Mouse (Mus musculus) liver, embryonic 12.5 days (tissue): Measurements from ENCODE around the gene Kif13a. TPM values are rescaled to one million over a fixed set of nuclear protein-coding genes. Genes with fewer than 3 reads are reported as not detected.

ENCODE experiments used
- ATAC-seq: fragments of 200-750 bp; cut with Nextera tagmentation; 2 replicates; pipeline ENCODE4 v1.8.0; 2017; ENCODE audit warnings: moderate number of reproducible peaks, mild to moderate bottlenecking, moderate library complexity
- H3K27ac ChIP-seq: fragments of 300-500 bp; sonication (generic); 2 replicates; pipeline ENCODE4 v1.5.1; 2016; ENCODE audit warnings: mild to moderate bottlenecking
- H3K27me3 ChIP-seq: fragments of 300-500 bp; sonication (generic); replicated peaks from 2 replicates; pipeline ENCODE4 v1.6.1; 2016; ENCODE audit warnings: mild to moderate bottlenecking, moderate library complexity
- H3K36me3 ChIP-seq: fragments of 300-500 bp; sonication (generic); 2 replicates; pipeline ENCODE4 v1.6.1; 2016; ENCODE audit warnings: mild to moderate bottlenecking, moderate library complexity
- H3K4me1 ChIP-seq: fragments of 300-500 bp; sonication (generic); 2 replicates; pipeline ENCODE4 v1.6.1; 2016
- H3K4me2 ChIP-seq: fragments of 300-500 bp; sonication (generic); 2 replicates; pipeline ENCODE4 v1.6.1; 2016; ENCODE audit warnings: mild to moderate bottlenecking, moderate library complexity
- H3K4me3 ChIP-seq: fragments of 300-500 bp; sonication (generic); 2 replicates; pipeline ENCODE4 v1.5.1; 2016; ENCODE audit warnings: mild to moderate bottlenecking, moderate library complexity
- H3K9ac ChIP-seq: fragments of 300-500 bp; sonication (generic); 2 replicates; pipeline ENCODE4 v1.6.1; 2016; ENCODE audit warnings: mild to moderate bottlenecking, moderate library complexity
- H3K9me3 ChIP-seq: fragments of 300-500 bp; sonication (generic); replicated peaks from 2 replicates; pipeline ENCODE4 v1.6.1; 2016; ENCODE audit warnings: mild to moderate bottlenecking, moderate library complexity
- WGBS: fragments of 180-500 bp; shearing (Covaris S2); methylation state at CpG from one replicate; pipeline ENCODE4 v1.1.7; 2016; ENCODE audit not compliant: insufficient replicate concordance; 5-methylcytosine and 5-hydroxymethylcytosine counted together
- polyA plus RNA-seq: library from polyadenylated mRNA; unstranded; fragments of >200 nt; fragmentation: Nextera tagmentation; extraction: Ambion mirVana; gene quantifications from 2 replicates; pipeline ENCODE4 v1.2.1, GENCODE M21; 2016

Kif13a gene
- polyA plus RNA-seq, 1 experiment from 2014 or later, result 6.9 TPM

GRCm38 (mm10) chr13:46919797-46920196, 9.9 kb downstream of the Kif13a start:
- Histone ChIP-seq H3K4me3 (no peak overlapping the region), H3K9ac (no peak overlapping the region), H3K27me3 (no peaks in the 10 kb centered on the region), H3K4me1 (peaks cover 7% of the 10 kb centered on the region), H3K9me3 (no peaks in the 10 kb centered on the region), H3K27ac (no peak overlapping the region), H3K36me3 (no peaks in the 10 kb centered on the region), H3K4me2 (no peak overlapping the region)
- WGBS, result 58% methylated on average over 2 of the region's 2 CpGs
- ATAC-seq, result no peak

- H3K9ac ChIP-seq, result no peak overlapping the region
- no peak overlapping the region for H3K4me3 ChIP-seq
- H3K9me3 ChIP-seq, result no peaks in the 10 kb centered on the region
- no peak overlapping the region for H3K27ac ChIP-seq
- WGBS, result 68% methylated on average over 5 of the region's 5 CpGs
- no peaks in the 10 kb centered on the region for H3K36me3 ChIP-seq
- no peak overlapping the region for H3K4me2 ChIP-seq
- no peaks in the 10 kb centered on the region for H3K27me3 ChIP-seq
- peaks cover 7% of the 10 kb centered on the region for H3K4me1 ChIP-seq
- ATAC-seq, result no peak
Observed at GRCm38 (mm10) chr13:46918509-46918908, 11.2 kb downstream of the Kif13a start.

- Histone ChIP-seq H3K4me1 (no peaks in the 10 kb centered on the region), H3K27ac (no peak overlapping the region), H3K4me3 (no peak overlapping the region), H3K36me3 (no peaks in the 10 kb centered on the region), H3K9ac (no peak overlapping the region), H3K4me2 (no peak overlapping the region), H3K27me3 (no peaks in the 10 kb centered on the region), H3K9me3 (no peaks in the 10 kb centered on the region)
- WGBS, result 80% methylated on average over 6 of the region's 6 CpGs
- no peak for ATAC-seq
Observed at GRCm38 (mm10) chr13:46911960-46912359, 17.7 kb downstream of the Kif13a start.

GRCm38 (mm10) chr13:46911018-46911419, 18.6 kb downstream of the Kif13a start:
- 78% methylated on average over 11 of the region's 11 CpGs for WGBS
- no peak overlapping the region for H3K4me3 ChIP-seq
- H3K27me3 ChIP-seq, result no peaks in the 10 kb centered on the region
- H3K36me3 ChIP-seq, result no peaks in the 10 kb centered on the region
- H3K9ac ChIP-seq, result no peak overlapping the region
- H3K4me1 ChIP-seq, result no peaks in the 10 kb centered on the region
- H3K4me2 ChIP-seq, result no peak overlapping the region
- no peaks in the 10 kb centered on the region for H3K9me3 ChIP-seq
- H3K27ac ChIP-seq, result no peak overlapping the region
- ATAC-seq, result no peak

GRCm38 (mm10) chr13:46909946-46910345, 19.7 kb downstream of the Kif13a start:
- H3K4me2 ChIP-seq, result no peak overlapping the region
- H3K27me3 ChIP-seq, result no peaks in the 10 kb centered on the region
- peaks cover 7% of the 10 kb centered on the region for H3K4me1 ChIP-seq
- H3K9me3 ChIP-seq, result no peaks in the 10 kb centered on the region
- H3K9ac ChIP-seq, result no peak overlapping the region
- no peaks in the 10 kb centered on the region for H3K36me3 ChIP-seq
- ATAC-seq, result no peak
- WGBS, result 60% methylated on average over 3 of the region's 3 CpGs
- no peak overlapping the region for H3K27ac ChIP-seq
- no peak overlapping the region for H3K4me3 ChIP-seq

GRCm38 (mm10) chr13:46909005-46909565, 20.6 kb downstream of the Kif13a start:
- no peak overlapping the region for H3K4me3 ChIP-seq
- H3K36me3 ChIP-seq, result no peaks in the 10 kb centered on the region
- H3K9ac ChIP-seq, result no peak overlapping the region
- H3K27ac ChIP-seq, result no peak overlapping the region
- H3K9me3 ChIP-seq, result no peaks in the 10 kb centered on the region
- 67% methylated on average over 12 of the region's 12 CpGs for WGBS
- peaks cover 7% of the 10 kb centered on the region for H3K4me1 ChIP-seq
- H3K4me2 ChIP-seq, result no peak overlapping the region
- H3K27me3 ChIP-seq, result no peaks in the 10 kb centered on the region
- ATAC-seq, result no peak

- no peaks in the 10 kb centered on the region; the same call in 1 of the 2 replicates for H3K36me3 ChIP-seq
- H3K4me1 ChIP-seq, result peaks cover 7% of the 10 kb centered on the region
- no peaks in the 10 kb centered on the region for H3K27me3 ChIP-seq
- WGBS, result 63% methylated on average over 2 of the region's 2 CpGs
- ATAC-seq, result no peak
- no peak overlapping the region for H3K9ac ChIP-seq
- no peak overlapping the region for H3K4me3 ChIP-seq
- H3K9me3 ChIP-seq, result no peaks in the 10 kb centered on the region
- no peak overlapping the region for H3K27ac ChIP-seq
- H3K4me2 ChIP-seq, result no peak overlapping the region
Observed at GRCm38 (mm10) chr13:46908387-46908786, 21.3 kb downstream of the Kif13a start.

- H3K4me1 ChIP-seq, result peaks cover 7% of the 10 kb centered on the region
- no peak overlapping the region for H3K4me2 ChIP-seq
- no peaks in the 10 kb centered on the region for H3K9me3 ChIP-seq
- no peak overlapping the region for H3K9ac ChIP-seq
- no peaks in the 10 kb centered on the region for H3K27me3 ChIP-seq
- peaks cover 3% of the 10 kb centered on the region for H3K36me3 ChIP-seq
- WGBS, result 82% methylated on average over 10 of the region's 10 CpGs
- no peak for ATAC-seq
- H3K27ac ChIP-seq, result no peak overlapping the region
- no peak overlapping the region for H3K4me3 ChIP-seq
Observed at GRCm38 (mm10) chr13:46907861-46908260, 21.8 kb downstream of the Kif13a start.

- H3K27me3 ChIP-seq, result no peaks in the 10 kb centered on the region
- peaks cover 3% of the 10 kb centered on the region for H3K36me3 ChIP-seq
- H3K4me2 ChIP-seq, result no peak overlapping the region
- H3K4me1 ChIP-seq, result peaks cover 7% of the 10 kb centered on the region
- 0 out of 2 replicates have a peak, but pooled peaks cover 4% of the 10 kb centered on the region for H3K9me3 ChIP-seq
- no peak overlapping the region for H3K9ac ChIP-seq
- 69% methylated on average over 4 of the region's 4 CpGs for WGBS
- H3K27ac ChIP-seq, result no peak overlapping the region
- H3K4me3 ChIP-seq, result no peak overlapping the region
- ATAC-seq, result no peak
Observed at GRCm38 (mm10) chr13:46907115-46907514, 22.6 kb downstream of the Kif13a start.

GRCm38 (mm10) chr13:46905971-46906370, 23.7 kb downstream of the Kif13a start:
- H3K4me3 ChIP-seq, result no peak overlapping the region
- no peak for ATAC-seq
- no peaks in the 10 kb centered on the region for H3K27me3 ChIP-seq
- peaks cover 3% of the 10 kb centered on the region for H3K36me3 ChIP-seq
- no peak overlapping the region for H3K27ac ChIP-seq
- H3K4me1 ChIP-seq, result peaks cover 7% of the 10 kb centered on the region
- H3K4me2 ChIP-seq, result no peak overlapping the region
- H3K9ac ChIP-seq, result no peak overlapping the region
- 68% methylated on average over 5 of the region's 5 CpGs for whole genome bisulfite sequencing
- 0 out of 2 replicates have a peak, but pooled peaks cover 4% of the 10 kb centered on the region for H3K9me3 ChIP-seq

- Histone ChIP-seq H3K4me3 (no peak overlapping the region), H3K27me3 (no peaks in the 10 kb centered on the region), H3K36me3 (peaks cover 3% of the 10 kb centered on the region), H3K4me1 (peaks cover 7% of the 10 kb centered on the region), H3K27ac (no peak overlapping the region), H3K9ac (no peak overlapping the region), H3K9me3 (0 out of 2 replicates have a peak, but pooled peaks cover 4% of the 10 kb centered on the region), H3K4me2 (0 out of 2 replicates have a peak overlapping the region, but pooled peaks have one; percentile 4)
- 33% methylated on average over 14 of the region's 14 CpGs for WGBS
- 0 out of 2 replicates have a peak, but pooled peaks have one; percentile 40 for ATAC-seq
Observed at GRCm38 (mm10) chr13:46904982-46905621, 24.6 kb downstream of the Kif13a start.

GRCm38 (mm10) chr13:46902568-46903255, 27.0 kb downstream of the Kif13a start:
- Histone ChIP-seq H3K27ac (no peak overlapping the region), H3K36me3 (peaks cover 3% of the 10 kb centered on the region), H3K27me3 (no peaks in the 10 kb centered on the region), H3K4me3 (no peak overlapping the region), H3K9me3 (0 out of 2 replicates have a peak, but pooled peaks cover 4% of the 10 kb centered on the region), H3K4me2 (no peak overlapping the region), H3K9ac (no peak overlapping the region), H3K4me1 (peaks cover 19% of the 10 kb centered on the region)
- no peak for ATAC-seq
- WGBS, result 77% methylated on average over 7 of the region's 7 CpGs
